Mouse (Mus musculus): ENCODE data around the gene Nipsnap3a. TPM values are rescaled to one million over a fixed set of nuclear protein-coding genes. Genes with fewer than 3 reads are reported as not detected.

The Nipsnap3a gene
- not detected in 2 replicates for total RNA-seq (2021)
- long read RNA-seq = 0 reads

- DNase-seq = peak; percentile 2
Measured at GRCm38 (mm10) chr4:52989248-52989647, at the start of gene Nipsnap3a. Gene Nipsnap3a, plus strand, starts transcription at chr4:52989272.

GRCm38 (mm10) chr4:52946665-52947064 lies 42.4 kb upstream of the Nipsnap3a start:
- DNase-seq = no peak

- no peak for DNase-seq
Measured at GRCm38 (mm10) chr4:52949005-52949404, 40.1 kb upstream of the Nipsnap3a start.

- peak; percentile 13 for DNase-seq
Measured at GRCm38 (mm10) chr4:52958693-52959092, 30.4 kb upstream of the Nipsnap3a start.

- no peak for DNase-seq
Measured at GRCm38 (mm10) chr4:52964247-52964646, 24.8 kb upstream of the Nipsnap3a start, which contains the start of gene Olfr270. Gene Olfr270, plus strand, starts transcription at chr4:52964547.

GRCm38 (mm10) chr4:52985216-52985615 lies 3.9 kb upstream of the Nipsnap3a start:
- DNase-seq = no peak

- DNase-seq = no peak
Measured at GRCm38 (mm10) chr4:52986266-52986665, 2.8 kb upstream of the Nipsnap3a start.

GRCm38 (mm10) chr4:52999449-52999848 lies 10.4 kb downstream of the Nipsnap3a start:
- peak; percentile 6 for DNase-seq

- DNase-seq = no peak
Measured at GRCm38 (mm10) chr4:53000154-53000553, 11.1 kb downstream of the Nipsnap3a start.

GRCm38 (mm10) chr4:53009183-53009582 lies 20.1 kb downstream of the Nipsnap3a start:
- DNase-seq = no peak

- DNase-seq = no peak
Measured at GRCm38 (mm10) chr4:53009871-53010270, 20.8 kb downstream of the Nipsnap3a start.

GRCm38 (mm10) chr4:53011732-53012361 lies 22.8 kb downstream of the Nipsnap3a start, which contains the start of gene Nipsnap3b:
Gene Nipsnap3b, plus strand, starts transcription at chr4:53011880.
- peak; percentile 98 for DNase-seq

GRCm38 (mm10) chr4:53014421-53014820 lies 25.3 kb downstream of the Nipsnap3a start:
- DNase-seq = no peak

- DNase-seq = no peak
Measured at GRCm38 (mm10) chr4:53015024-53015423, 26.0 kb downstream of the Nipsnap3a start.

GRCm38 (mm10) chr4:53018392-53018791 lies 29.3 kb downstream of the Nipsnap3a start:
- no peak for DNase-seq

GRCm38 (mm10) chr4:53023189-53023925 lies 34.3 kb downstream of the Nipsnap3a start:
- DNase-seq = no peak

GRCm38 (mm10) chr4:53024397-53024796 lies 35.3 kb downstream of the Nipsnap3a start:
- DNase-seq = no peak

GRCm38 (mm10) chr4:53027811-53028210 lies 38.7 kb downstream of the Nipsnap3a start:
- DNase-seq = no peak

- no peak for DNase-seq
Measured at GRCm38 (mm10) chr4:53030326-53030948, 41.4 kb downstream of the Nipsnap3a start.

- no peak for DNase-seq
Measured at GRCm38 (mm10) chr4:53043819-53044218, 54.7 kb downstream of the Nipsnap3a start.

GRCm38 (mm10) chr4:53045807-53046206 lies 56.7 kb downstream of the Nipsnap3a start:
- DNase-seq = no peak

GRCm38 (mm10) chr4:53046238-53047022 lies 57.4 kb downstream of the Nipsnap3a start:
- DNase-seq = no peak
